Mouse (Mus musculus): Measurements from ENCODE around the gene Col28a1. TPM values are rescaled to one million over a fixed set of nuclear protein-coding genes. Genes with fewer than 3 reads are reported as not detected.
A peak's percentile ranks its signal among the peaks of the same experiment; 100 is the strongest.
"Not testable (repeated sequence)": the region's sequence is repeated elsewhere in the genome, so short reads cannot be mapped to it uniquely, and the experiment has no call there.

Gene Col28a1
- total RNA-seq, 2 experiments from 2014 or later: 0.68 to 1.0 TPM

GRCm38 (mm10) chr6:8046446-8046845 lies 146.0 kb downstream of the Col28a1 start:
- no peak for DNase-seq (ENCODE audit: low spot score)
- intact Hi-C loops (cut with DNase I): no loop called here

DNA sequence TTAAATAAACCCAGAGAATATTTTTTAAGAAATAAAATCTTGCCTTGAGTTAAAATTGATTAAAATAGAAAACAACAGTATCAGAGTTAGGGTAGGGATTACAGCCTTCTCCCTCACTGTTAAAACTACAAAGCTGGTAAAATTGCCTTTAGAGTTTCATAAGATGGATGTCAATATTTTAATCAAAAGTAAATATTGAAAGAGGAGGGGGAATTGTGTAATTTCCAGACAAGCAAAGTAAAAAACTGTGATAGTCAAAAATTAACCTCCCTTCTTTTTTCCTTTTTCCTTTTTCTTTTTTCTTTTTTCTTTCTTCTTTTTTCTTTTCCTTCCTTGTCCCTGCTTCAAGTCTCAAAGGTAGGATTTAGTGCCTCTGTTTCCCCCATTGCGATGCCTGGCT lies 146.6 kb downstream of the Col28a1 start:
- DNase-seq (ENCODE audit: low spot score): no peak
- intact Hi-C loops (cut with DNase I): no loop called here

- intact Hi-C loops (cut with DNase I): no loop called here
- DNase-seq (ENCODE audit: low spot score): no peak
These were observed 163.7 kb downstream of the Col28a1 start for GRCm38 (mm10) chr6:8028711-8029110.

DNA sequence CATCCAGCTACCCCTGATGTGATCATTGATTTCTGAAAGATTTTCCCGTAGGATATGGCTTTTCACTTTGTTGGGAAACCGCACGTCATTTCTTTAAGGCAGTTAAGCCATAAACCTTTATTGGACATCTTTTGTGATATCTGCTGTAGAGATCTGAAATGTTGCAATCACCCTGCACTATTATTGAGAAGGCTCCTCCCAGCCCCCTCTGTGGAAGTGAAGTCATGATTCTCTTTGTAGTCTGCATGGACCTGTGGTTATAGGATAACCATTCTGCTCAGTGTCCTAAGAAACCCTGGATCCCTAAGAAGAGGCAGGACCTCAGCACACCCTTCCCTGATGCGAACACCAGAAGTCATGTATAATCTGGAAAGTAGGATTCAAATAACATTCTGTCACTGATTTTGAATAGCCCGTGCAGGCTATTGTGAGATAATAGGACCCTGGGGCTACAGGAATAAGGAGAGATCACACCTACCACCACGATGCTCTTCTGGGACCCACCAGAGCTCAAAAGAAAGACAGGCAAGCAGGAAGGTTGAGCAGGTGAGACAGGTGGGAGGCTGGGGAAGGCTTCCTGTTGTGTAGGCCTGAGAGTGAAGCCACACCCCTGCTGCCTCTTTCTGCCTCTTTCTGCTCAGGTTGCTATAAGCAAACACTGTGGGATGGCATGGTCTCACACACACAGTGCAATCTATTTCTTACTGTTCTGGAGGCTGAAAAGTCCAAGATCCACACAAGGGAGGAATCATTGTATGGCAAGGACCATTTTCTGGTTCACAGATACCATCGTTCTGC lies 166.9 kb downstream of the Col28a1 start:
- DNase-seq (ENCODE audit: low spot score): no peak
- intact Hi-C loops (cut with DNase I): no loop called here

- no peak for DNase-seq (ENCODE audit: low spot score)
These were observed 168.9 kb downstream of the Col28a1 start for GRCm38 (mm10) chr6:8023527-8023926.

GRCm38 (mm10) chr6:7994736-7995135 lies 197.7 kb downstream of the Col28a1 start:
- no peak for DNase-seq (ENCODE audit: low spot score)
- intact Hi-C loops (cut with DNase I): no loop called here

More at GRCm38 (mm10) chr6:8023527-8023926, 168.9 kb downstream of the Col28a1 start:
- intact Hi-C loops (cut with DNase I): no loop called here

GRCm38 (mm10) chr6:7983646-7983979 lies 208.8 kb downstream of the Col28a1 start:
- peak; percentile 8 for DNase-seq (ENCODE audit: low spot score)
- intact Hi-C loops (cut with DNase I): loop anchor here (2.0 kb wide), 1 partner anchor 139 kb away; the partner anchor contains the start of gene C1galt1

DNA sequence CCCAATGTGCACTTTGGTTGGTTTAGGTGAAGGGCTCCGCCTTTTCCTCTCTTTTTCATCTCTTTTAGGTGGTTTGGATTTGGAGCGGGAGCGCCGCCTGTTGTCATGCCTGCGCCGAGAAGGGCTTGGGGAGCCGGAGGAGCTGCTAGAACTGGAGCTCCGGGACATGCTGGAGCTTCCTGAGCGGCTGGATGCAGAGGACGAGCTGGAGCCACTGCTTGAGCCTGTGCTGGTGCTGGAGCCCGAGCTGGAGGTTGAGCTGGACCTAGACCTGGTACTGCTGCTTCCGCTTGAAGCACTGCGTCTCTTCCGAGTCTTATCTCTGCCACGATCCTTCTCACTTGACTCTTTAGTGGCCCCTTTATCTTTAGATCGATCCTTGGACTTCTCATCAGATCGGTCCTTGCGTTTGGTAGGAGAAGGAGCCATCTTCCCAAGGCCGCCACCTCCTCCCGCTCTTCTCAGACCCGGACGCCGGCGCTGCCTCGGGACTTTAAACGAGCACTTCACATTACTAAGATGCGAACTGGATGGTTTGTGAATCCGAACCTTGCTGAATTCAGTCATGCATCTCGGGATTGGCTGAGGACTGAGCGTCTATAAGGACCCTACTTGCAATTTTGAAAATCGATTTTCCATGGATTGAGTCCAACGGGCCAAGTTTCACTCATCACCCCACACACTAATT lies 209.3 kb downstream of the Col28a1 start:
- intact Hi-C loops (cut with DNase I): loop anchor here (2.0 kb wide), 1 partner anchor 138 kb away; the partner anchor contains the start of gene C1galt1

DNA sequence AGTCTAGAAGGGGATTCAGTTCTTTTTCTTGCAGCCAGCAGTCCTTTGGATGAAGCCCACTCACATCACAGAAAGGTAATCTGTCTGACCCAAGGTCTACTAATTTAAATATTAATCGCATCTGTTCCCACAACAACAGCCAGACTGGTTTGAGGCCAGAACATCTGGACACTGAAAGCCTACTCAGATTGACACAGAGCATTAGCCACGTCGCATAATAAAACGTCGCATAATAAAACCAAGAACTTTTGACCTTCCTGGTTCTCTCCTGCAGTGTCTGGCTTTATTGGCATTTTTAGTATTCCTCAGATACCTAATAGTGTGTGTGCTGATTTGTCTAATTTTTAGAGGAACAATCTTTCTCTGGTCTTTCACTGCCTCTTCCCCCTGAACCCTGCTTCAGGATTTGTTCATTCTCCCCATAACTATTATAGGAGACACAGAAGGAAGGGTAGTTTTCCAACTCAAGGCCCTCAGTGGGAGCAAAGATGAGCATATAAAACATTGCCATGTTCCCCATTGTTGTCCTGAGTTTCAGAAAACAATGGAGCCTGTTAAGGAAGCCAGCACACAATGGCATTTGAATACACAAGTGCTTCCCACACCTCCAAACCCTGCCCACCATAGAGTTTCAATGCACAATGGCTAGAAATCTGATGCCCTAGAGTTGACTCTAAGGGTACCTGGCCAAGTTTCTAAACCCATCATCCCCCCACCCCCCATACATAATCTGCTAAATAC lies 221.2 kb downstream of the Col28a1 start:
- intact Hi-C loops (cut with DNase I): no loop called here
- DNase-seq (ENCODE audit: low spot score): no peak

More for the DNA sequence above, 209.3 kb downstream of the Col28a1 start:
- not testable (repeated sequence) for DNase-seq (ENCODE audit: low spot score)

DNA sequence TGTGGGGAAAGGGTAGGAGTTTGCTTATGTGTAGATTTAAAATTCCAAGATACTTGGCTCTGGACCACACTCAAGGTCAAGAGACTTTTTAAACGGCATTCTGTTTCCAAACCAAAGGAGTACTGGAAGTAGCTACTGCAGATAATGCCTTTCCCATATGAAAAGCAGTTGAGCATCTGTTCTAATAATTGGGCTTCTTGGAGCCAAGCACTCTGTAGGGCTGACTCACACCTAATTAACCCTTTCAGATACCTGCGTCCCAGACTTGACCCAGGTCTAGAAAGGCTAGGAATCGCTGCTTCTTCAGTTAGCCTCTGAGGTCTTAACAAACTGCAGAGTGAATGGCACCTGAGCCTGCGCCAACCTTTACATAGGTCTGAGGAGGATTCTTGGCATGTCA lies 223.0 kb downstream of the Col28a1 start:
- DNase-seq (ENCODE audit: low spot score): no peak
- intact Hi-C loops (cut with DNase I): loop anchor here (5.0 kb wide), 1 partner anchor 122 kb away; no protein-coding TSS in a partner anchor

GRCm38 (mm10) chr6:7965833-7966522 lies 226.4 kb downstream of the Col28a1 start:
- intact Hi-C loops (cut with DNase I): loop anchor here (5.0 kb wide), 1 partner anchor 119 kb away; no protein-coding TSS in a partner anchor
- no peak for DNase-seq (ENCODE audit: low spot score)

- intact Hi-C loops (cut with DNase I): no loop called here
- DNase-seq (ENCODE audit: low spot score): no peak
These were observed 229.7 kb downstream of the Col28a1 start for GRCm38 (mm10) chr6:7962749-7963148.

DNA sequence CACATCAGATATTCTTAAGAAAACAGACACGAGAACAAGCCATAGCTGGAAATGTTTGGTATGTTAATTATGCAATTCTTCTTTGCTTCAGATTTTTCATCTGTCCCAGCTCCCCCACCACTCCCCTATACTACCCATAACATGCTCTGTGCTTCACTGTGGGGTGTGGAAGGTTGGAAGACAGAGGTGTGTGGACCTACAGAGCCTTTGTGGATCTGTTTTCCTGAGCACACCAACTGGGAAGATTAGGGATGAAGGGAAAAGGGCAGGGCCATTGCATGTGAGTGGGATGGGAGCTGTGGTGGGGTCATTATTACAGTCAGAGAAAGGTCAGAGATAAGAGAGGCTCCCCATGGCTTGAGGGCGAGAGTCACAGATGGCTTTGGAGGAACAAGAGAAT lies 240.2 kb downstream of the Col28a1 start:
- DNase-seq (ENCODE audit: low spot score): no peak
- intact Hi-C loops (cut with DNase I): no loop called here

DNA sequence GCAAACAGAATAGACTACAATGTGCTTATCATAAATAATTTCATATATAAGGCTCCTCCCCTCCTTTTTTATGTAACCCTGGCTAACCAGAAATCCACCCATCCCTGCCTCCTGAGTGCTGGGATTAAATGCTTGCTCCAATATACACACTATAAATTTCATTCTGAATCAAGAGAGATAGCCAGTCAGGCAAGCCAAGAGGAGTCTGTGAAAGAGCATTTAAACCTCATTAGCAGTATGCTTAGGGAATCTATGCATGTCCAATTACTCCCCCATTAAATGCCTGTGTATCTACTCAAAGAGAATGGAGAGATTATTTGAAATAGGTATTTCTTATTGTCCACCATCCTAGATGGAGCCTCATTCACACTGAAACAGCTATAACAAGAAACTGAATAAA lies 240.6 kb downstream of the Col28a1 start:
- DNase-seq (ENCODE audit: low spot score): no peak

More for the DNA sequence above, 240.6 kb downstream of the Col28a1 start:
- intact Hi-C loops (cut with DNase I): no loop called here

Other genes starting within 250 kb of the Col28a1 start
- gene Mios, start 16.6 kb upstream of the Col28a1 start, total RNA-seq (2021): 10 to 100 TPM; 17.1 to 18.0 TPM
- gene Rpa3, start 66.6 kb upstream of the Col28a1 start, total RNA-seq (2021): 10 to 100 TPM; 21.0 to 23.8 TPM
- 10 to 100 TPM in 1 of 2 experiments, 1 to 10 TPM in 1; 9.9 to 12.9 TPM for gene Umad1, start 66.7 kb upstream of the Col28a1 start, total RNA-seq (2021)
- gene Gm45062, start 66.8 kb upstream of the Col28a1 start, total RNA-seq (2021): not detected

Measured in heart, postnatal 25 days (tissue).